Mouse (Mus musculus): ENCODE results near the gene Mga. TPM values are rescaled to one million over a fixed set of nuclear protein-coding genes. Genes with fewer than 3 reads are reported as not detected.

Gene Mga
- 8.6 TPM for polyA plus RNA-seq (2014; fragmentation: Illumina TruSeq; extraction: RNeasy Lipid Tissue Mini Kit (QIAGEN cat#74804); ENCODE audit: low read depth, low replicate concordance)

DNA sequence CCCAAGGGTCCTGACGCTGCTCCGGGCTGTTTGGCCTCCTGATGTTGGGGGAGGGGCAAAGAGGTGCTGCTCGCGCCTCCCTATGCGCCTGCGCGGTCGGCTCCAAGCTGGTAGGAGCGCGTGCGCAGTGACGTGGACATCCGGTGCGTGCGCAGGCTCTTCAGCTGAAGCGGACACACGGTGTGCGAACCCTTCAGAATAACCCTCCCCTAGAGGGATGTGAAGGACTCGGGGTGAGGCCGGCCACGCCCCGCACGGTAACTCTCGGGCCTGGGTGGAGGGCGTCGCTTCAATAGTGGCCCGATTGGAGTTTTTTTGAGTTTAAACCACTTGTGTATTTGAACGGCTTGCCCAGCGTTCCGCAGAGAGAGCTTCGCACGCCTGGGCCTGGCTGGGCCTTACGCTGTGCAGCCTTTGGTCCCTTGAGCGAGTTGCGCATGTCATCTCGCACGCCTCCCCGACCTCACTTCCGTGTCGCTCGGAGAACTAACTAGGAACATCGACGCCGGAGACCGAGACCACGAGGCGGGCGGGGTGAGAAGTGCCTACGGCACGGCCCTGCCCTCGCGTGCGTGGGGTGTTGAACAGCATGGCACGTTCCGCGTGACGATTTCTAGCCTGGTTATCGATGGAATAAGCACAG is at the start of gene Mga:
Mga (plus strand) TSS at position 139 of the 643 bp plus-strand sequence.

GRCm38 (mm10) chr2:119972537-119972879 is 75.5 kb downstream of the Mga start, which contains the start of gene Mapkbp1:
Mapkbp1 (plus strand) TSS chr2:119972699.

Other genes starting within 250 kb of the Mga start
- gene Ndufaf1, start 234.4 kb upstream of the Mga start, polyA plus RNA-seq (2014; fragmentation: Illumina TruSeq; extraction: RNeasy Lipid Tissue Mini Kit (QIAGEN cat#74804); ENCODE audit: low read depth, low replicate concordance): 95.9 TPM
- gene Rtf1, start 222.2 kb upstream of the Mga start, polyA plus RNA-seq (2014; fragmentation: Illumina TruSeq; extraction: RNeasy Lipid Tissue Mini Kit (QIAGEN cat#74804); ENCODE audit: low read depth, low replicate concordance): 11.4 TPM
- not detected for gene Itpka, start 154.9 kb upstream of the Mga start, polyA plus RNA-seq (2014; fragmentation: Illumina TruSeq; extraction: RNeasy Lipid Tissue Mini Kit (QIAGEN cat#74804); ENCODE audit: low read depth, low replicate concordance)
- gene Ltk, start 136.8 kb upstream of the Mga start, polyA plus RNA-seq (2014; fragmentation: Illumina TruSeq; extraction: RNeasy Lipid Tissue Mini Kit (QIAGEN cat#74804); ENCODE audit: low read depth, low replicate concordance): not detected
- 0.29 TPM for gene Rpap1, start 109.7 kb upstream of the Mga start, polyA plus RNA-seq (2014; fragmentation: Illumina TruSeq; extraction: RNeasy Lipid Tissue Mini Kit (QIAGEN cat#74804); ENCODE audit: low read depth, low replicate concordance)
- gene Tyro3, start 99.5 kb upstream of the Mga start, polyA plus RNA-seq (2014; fragmentation: Illumina TruSeq; extraction: RNeasy Lipid Tissue Mini Kit (QIAGEN cat#74804); ENCODE audit: low read depth, low replicate concordance): 0.11 TPM
- 0.79 TPM for gene Mapkbp1, start 75.5 kb downstream of the Mga start, polyA plus RNA-seq (2014; fragmentation: Illumina TruSeq; extraction: RNeasy Lipid Tissue Mini Kit (QIAGEN cat#74804); ENCODE audit: low read depth, low replicate concordance)
- gene Jmjd7, start 130.3 kb downstream of the Mga start, polyA plus RNA-seq (2014; fragmentation: Illumina TruSeq; extraction: RNeasy Lipid Tissue Mini Kit (QIAGEN cat#74804); ENCODE audit: low read depth, low replicate concordance): 1.1 TPM
- not detected for gene Gm28042, start 130.3 kb downstream of the Mga start, polyA plus RNA-seq (2014; fragmentation: Illumina TruSeq; extraction: RNeasy Lipid Tissue Mini Kit (QIAGEN cat#74804); ENCODE audit: low read depth, low replicate concordance)
- gene Pla2g4b, start 136.2 kb downstream of the Mga start, polyA plus RNA-seq (2014; fragmentation: Illumina TruSeq; extraction: RNeasy Lipid Tissue Mini Kit (QIAGEN cat#74804); ENCODE audit: low read depth, low replicate concordance): 0.21 TPM